Mouse (Mus musculus): ENCODE measurements around the gene Cep295.
"Not testable (repeated sequence)": the region's sequence is repeated elsewhere in the genome, so short reads cannot be mapped to it uniquely, and the experiment has no call there.

Cep295 gene

DNA sequence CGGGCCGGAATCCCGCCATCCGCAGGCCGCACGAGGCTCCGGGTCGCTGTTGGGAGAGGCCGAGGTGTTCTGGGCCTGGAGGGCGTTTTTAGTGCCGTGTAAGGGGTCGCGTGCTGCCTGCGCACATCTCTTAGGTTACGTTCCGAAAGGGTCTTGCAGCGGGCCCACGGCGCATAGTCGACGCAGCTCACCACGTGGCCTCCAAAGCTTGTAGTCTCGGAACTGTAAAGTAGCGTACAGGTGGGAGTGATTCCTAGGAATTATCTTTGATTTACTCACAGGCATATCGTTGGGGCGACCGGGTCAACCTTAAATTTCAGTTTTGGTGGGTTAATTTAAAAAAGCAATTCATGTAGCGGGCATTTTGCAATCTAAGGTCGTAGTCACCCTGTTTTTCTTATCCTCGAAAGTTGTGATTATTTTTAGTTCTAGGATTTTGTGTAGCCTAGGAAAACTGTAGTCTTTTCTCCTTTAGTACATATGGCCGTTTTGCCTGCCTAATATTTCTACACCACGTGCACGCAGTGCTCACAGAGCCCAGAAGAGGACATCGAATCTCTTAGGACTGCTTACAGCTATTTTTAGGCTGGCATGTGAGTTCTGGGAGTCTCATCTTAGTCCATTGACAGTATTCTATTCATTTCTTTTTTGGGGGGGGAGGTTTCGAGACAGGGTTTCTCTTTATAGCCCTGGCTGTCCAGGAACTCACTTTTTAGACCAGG lies 51.0 kb downstream of the Cep295 start, which contains the start of gene 4931406C07Rik:
4931406C07Rik (minus strand) TSS at position 51 of the 722 bp plus-strand sequence.
- no peak for DNase-seq

DNA sequence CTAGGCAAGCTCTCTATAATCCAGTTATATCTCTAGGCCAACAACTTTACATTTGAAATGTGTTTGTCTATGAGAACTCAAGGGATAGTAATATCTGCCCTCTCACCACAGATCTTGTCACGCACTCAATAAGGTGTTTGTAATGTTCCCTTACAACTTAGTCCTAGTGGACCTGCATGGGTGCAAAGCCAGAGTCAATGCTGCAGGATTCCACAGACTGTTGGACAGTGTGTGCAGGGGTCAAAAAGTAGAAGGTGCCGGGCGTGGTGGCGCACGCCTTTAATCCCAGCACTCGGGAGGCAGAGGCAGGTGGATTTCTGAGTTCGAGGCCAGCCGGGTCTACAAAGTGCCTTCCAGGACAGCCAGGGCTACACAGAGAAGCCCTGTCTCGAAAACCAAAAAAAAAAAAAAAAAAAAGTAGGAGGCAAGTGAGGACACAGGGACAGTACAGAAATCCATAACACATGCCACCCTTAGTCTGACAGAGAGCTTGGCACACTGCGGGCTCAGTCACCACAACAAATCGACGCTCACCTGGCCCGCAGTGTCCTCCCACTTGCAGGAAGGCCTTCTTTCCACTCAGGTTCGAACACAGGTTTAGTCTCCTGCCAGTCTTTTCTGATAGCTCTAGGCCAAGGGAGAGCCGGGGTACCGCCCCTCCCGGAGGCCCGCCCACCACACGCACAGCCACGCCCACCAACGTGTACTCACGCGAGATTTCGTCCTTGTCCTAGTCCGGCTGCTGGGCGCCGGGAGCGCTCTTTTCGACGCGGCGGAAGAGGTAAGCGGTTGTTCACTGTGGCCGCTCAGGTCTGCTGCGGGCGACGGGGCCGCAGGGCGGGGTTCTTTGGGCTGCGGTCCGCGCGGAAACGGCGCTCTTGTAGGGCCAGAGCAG lies 51.8 kb downstream of the Cep295 start, which contains the start of gene Taf1d:
Taf1d (plus strand) TSS at position 712 of the 895 bp plus-strand sequence.
- peak; percentile 97 for DNase-seq

DNA sequence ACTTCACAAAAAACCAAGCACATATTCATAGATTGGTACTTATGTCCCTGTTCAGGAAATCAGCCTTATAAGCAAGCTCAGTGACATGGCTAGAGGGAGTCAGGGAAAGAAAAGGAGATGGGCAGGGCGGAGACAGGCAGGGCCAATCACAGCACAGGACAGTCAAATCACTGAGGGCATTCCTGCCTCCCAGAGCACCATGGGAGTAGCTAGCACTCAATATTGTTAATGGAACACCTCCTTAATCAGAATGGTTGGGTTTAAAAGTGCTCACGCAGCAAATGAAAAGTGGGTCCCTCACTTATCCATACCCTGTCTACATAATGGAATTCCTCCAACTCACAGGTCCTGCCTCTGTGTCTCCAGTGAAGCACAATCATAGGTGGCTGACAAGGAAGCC lies 54.7 kb downstream of the Cep295 start:
- DNase-seq, result peak; percentile 65

DNA sequence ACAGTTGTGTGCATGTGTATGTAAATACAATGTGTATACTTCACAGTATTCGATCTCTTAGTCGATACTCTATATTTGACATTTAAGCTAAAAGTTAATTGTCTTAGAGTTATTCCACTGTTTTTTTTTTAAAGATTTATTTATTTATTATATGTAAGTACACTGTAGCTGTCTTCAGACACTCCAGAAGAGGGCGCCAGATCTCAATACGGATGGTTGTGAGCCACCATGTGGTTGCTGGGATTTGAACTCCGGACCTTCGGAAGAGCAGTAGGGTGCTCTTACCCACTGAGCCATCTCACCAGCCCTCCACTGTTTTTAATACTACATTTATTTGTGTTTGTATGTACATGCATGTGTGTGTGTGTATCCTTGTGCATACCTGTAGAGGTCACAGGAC lies 55.6 kb downstream of the Cep295 start:
- not testable (repeated sequence) for DNase-seq

DNA sequence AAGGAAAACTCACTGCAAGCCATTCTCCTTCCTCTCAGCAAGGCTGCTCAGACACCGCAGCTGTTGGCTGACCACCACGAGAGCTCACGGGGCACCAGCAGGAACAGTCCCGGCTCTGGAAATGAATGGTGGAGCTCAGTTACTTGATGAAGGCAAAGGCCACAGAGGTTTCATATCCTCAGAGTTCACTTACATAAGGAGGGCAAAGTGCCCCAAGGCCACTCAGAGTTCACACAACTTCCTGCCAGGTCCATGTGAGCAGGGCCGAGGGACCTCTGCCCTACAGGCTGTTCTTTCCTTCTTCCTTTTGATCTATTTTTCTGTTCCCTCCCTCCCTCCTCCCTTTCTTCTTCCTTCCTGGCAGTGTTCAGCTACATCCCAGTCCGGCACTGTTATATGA lies 56.2 kb downstream of the Cep295 start:
- peak; percentile 88 for DNase-seq

DNA sequence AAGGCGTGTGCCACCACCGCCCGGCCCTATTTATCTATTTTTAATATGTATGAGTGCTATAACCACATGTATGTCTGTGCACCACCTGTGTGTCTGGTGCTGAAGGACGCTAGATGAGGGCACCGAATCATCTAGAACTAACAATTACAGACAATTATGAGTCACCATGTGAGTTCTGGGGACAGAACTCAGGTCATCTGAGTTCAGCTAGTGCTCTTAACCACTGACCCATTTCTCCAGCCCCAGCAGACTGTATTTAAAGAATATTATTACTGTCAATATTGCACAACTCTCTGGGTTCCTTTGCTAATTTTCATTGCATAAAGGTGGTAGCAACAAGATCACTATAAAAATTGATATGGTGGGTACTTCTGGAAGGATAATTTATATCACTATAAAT lies 57.5 kb downstream of the Cep295 start:
- no peak for DNase-seq

DNA sequence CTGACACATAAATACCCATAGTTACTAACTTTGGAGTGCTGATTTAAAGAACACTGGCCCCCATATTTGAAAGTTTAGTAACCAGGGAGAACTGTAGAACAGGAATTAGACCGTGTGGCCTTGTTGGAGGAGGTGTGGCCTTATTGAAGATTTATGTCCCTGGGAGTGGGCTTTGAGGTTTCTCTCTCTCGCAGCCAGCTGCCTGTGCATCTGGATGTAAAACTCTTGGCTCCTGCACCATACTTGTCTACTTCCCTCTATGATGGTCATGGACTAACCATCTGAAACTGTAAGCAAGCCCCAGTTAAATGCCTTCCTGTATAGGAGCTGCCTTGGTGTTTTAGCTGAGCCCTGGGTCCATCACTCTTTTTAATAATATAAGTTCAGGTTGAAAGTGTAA lies 59.1 kb downstream of the Cep295 start:
- DNase-seq, result no peak

DNA sequence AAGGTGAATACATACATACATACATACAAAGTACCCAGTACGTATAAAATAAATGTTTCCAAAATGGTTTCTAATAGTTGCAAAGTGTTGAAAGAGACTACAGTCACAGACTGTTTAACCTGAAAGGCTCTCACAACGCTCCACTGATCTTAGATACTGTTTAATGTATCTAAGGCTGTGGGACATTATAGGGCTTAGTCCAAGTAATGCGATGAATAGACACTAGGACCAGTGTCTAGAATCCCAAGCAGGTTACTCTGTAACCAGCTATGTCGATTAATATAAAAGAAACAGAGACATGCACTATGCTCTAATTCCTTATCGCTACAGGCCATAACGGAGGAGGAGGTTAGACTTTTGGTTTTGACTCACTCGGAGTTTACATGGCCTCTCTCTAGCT lies 60.5 kb downstream of the Cep295 start:
- DNase-seq, result no peak

DNA sequence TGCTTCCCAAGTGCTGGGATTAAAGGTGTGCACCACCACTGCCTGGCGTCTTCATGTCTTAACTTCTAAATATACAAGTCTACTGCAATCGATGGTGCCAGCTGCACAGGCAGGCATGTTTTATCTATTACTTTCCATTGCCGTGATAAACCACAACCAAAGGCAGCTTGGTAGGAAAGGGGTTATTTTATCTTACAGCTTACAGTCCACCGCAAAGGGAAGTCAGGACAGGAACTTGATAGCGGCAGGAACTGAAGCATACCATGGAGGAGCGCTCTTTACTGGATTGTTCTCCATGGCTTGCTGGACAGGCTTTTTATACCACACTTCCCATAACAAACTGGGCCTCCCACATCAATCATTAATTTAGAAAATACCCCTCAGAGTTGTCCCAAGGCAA lies 68.3 kb downstream of the Cep295 start:
- DNase-seq, result no peak

DNA sequence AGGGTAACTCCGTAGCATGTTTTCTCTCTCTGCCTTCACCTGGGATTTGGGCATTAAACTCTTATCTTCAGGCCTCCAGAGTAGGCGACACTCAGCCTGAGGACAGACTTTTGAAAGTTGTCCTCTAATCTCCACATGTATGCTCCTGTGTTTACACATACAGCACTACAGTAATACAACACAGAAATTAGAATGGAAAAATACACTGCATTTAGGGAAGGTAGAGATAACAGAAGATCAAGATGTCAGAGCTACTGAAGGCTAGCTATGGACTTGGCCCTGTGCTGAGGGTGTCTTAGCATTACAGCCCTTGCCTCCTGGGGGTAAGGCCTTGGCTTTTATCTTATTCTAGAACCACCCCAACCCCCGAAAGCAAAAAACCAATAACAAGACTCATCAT lies 69.2 kb downstream of the Cep295 start:
- no peak for DNase-seq

DNA sequence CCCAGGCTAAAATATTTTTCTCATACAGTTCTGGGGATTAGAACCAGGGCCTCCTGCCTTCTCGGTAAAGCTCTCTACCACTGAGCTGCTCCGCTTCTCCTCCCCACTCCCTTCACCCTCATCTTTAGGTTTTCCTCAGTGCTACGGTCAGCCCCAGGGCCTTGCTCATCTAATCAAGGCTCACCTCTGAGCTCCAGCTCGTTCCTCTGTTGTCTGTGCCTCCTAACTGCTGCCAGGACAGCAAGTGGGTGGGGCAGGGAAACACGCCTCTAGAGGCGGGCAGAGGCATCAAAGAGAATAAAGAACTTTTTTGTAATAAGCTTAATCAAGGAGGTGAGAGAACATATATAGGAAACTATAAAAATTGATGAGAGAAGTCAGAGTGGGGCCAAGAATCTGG lies 69.7 kb downstream of the Cep295 start:
- DNase-seq, result no peak

DNA sequence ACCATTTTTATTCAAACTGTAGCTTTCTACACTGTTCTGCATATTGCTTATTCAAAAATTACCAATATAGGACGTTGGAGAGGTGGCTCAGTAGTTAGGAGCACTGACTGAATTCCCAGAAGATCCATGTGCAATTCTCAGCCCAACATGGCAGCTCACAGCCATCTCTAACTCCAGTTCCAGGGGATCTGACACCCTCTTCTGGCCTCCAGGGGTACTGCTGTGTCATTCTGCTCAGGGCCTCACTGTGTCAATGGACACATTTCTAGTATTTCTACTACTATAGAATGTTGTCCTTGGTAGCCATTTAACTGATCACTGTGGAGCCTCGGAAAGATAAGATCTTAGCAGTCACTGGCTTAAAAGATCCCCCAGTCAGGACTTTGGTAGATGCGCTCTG lies 72.1 kb downstream of the Cep295 start:
- DNase-seq, result peak; percentile 27

DNA sequence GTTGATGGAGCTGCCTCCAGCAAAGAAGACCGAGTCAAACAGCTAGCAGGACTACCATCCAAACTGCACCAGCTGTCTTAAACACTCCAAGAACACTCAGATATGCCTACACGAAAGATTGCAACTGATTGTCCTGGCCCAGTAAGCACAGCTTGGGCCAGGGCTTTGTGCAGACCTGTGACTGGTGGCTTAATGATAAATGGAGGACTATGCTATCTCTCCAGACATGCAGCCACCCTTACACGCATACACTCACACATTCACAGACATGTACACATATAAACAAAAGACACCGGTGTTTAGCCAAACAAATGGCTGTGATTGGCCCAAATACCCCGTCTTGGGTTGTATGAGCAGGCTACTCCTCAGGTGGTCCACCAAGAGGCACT lies 77.1 kb downstream of the Cep295 start:
- no peak for DNase-seq

DNA sequence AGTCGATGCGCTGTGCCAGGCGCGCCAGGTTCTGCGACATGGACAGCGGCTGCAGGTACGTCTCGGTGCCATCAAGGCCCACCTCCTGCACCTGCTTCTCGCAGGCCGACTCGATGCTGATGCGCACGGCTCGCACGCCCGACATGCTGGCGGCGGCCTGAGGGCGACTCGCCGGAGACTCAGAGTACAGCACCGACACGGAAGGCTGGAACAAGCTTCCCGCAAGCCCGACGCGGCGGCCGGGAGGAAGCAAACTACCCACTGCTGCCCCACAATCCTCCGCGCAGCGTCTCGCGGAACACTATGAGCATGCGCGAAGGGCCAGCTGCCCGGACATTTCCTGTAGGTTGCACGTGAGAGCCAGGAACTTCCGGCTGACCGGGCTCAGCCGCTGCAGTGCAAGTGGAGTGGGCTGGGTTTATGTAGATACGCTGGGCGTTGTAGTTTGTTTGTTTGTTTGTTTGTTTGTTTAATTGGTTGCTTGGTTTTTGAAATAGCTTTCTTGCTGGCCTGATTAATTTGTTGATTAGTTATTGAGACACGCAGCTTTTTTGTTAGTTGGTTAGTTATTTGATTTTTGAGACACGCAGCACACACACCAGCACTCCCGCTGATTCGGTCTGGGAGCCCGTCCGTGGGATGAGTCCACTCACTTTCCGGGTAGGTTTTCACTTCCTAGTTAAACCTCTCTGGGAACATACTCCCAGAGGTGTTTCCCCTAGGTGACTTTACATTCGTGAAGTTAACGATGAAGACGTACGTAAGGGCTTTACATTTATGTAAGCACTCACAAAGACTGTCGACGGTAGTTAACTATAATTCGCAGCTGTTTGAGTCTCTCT lies 77.7 kb downstream of the Cep295 start, which contains the start of gene Med17:
Med17 (minus strand) TSS at position 283 of the 842 bp plus-strand sequence.
- peak; percentile 96 for DNase-seq

DNA sequence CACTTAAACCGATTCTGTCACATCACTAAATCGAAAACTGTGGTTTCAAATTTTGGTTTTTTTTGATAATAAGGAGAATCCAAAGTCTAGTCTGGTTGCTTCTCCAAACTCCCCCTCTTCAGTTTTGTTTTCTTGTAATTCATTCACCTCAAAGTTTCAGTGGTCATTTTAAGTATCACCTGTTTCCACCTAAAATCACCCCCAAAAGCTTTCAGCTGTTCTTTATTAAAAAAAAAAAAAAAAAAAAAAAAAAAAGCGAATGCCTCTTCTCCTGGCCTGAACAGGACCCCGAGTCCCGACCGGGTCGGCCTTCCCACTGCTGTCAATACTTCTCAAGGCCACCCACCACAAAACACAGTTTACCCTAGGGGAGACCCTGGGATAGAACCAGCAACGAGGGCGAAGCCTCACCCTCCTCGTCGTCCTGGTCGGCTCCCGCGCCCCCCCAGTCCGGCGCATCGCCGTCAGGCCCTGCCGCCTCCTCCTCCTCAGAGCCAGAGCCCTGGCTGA lies 78.4 kb downstream of the Cep295 start:
- no peak for DNase-seq

DNA sequence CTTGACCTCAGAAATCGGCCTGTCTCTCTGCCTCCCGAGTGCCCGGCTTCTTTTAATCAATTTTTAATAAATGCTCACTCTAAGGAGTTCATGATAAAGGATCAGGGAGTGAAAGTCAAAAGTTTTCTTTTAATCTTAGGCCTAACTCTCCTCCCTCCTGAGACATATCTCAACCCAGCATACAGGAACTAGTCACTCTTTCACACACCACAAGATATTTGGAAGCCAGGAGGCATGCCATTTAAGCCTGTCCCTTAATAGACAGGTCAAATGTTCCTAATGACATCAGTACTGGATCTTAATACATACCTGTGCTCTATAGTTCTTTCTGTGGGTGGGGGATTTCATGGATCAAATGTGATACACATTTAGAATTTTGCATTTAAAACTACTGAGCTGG lies 79.2 kb downstream of the Cep295 start:
- DNase-seq, result no peak

DNA sequence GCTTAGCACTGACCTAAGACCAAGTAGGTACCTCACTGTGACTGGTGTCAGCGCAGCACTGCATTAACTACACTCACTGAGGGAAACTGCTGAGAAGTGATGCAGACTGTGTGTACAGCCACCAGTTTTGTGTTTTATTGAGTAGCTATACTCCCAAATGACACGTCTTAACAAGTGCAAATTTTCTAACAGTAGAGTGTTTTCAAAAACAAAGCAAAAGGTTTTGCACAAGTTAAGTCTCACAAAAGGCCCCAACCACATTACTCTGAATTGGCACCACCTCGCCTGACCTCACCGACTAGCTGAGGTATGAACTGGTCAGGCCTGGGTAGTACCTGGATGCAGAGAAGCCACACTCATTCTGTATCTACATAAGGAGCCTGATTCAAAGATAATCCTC lies 80.7 kb downstream of the Cep295 start:
- no peak for DNase-seq

DNA sequence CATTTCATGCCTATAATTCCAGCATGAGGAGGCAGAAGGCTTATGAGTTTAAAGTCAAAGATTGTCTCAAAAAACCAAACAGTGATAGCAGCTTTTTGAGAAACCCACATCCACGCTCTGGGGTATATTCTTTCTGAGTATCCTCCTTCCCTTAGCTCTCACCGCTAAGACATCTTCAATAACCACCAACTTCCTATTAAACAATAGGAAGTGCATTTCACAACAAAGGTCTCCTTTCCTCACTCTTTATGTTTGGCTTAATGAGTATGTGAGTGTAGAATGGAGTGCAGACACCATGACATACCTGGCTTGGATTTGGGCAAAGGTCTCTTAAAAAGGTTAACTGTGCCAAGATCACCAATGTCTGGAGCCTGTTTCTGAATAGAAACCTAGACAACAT lies 83.6 kb downstream of the Cep295 start:
- no peak for DNase-seq

Measured in kidney, postnatal 14 days (tissue).